Mouse (Mus musculus) spleen, adult 18-20 months (tissue): ENCODE measurements around the gene Sh3bgrl2.

Experiments
- DNase-seq, 2 experiments: peaks; one replicate each; pipeline ENCODE4 v3.0.0; 2022; ENCODE audit warnings: mixed read lengths in 2 of 2

Sh3bgrl2 gene

GRCm38 (mm10) chr9:83635997-83636396 is 87.9 kb downstream of the Sh3bgrl2 start:
- no peak for DNase-seq

DNA sequence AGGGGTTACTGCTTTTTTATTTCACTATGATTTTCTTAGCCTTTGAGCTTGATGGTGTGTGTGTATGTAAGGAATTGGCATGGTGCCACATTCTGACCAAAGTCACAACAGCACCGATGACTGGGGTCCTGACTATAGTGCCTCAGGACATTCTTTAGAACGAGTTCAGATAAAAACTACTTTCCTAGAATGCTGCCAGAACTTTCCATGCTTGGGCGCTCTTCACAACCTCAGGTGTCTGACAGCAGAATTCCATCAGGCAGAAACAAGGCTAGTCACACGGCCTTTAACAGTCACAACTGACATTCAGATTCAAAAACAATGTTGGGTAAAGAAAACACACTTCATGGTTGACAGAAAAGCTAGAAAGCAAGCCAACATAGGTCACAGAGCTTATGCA is 95.0 kb downstream of the Sh3bgrl2 start:
- no peak for DNase-seq

DNA sequence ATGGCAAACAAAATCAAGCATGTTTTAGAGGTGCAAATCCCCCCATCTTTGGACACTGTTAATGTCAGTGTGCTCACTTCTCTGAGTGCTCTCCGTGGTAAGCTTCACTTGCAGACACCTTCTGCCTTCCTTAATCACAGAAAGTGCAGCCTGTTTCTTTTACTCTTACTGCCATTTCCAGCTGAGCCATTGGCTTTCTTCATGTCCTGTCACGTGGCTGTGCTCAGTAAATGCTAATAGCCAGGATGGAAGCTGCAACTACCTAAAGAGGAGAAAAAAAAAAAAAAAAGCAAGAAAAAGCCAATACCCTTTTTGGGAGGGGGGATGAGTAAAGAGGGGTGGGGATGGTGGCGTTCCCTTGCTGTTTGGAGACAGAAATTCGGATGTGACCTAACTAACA is 95.7 kb downstream of the Sh3bgrl2 start:
- no peak for DNase-seq

GRCm38 (mm10) chr9:83646215-83646614 is 98.1 kb downstream of the Sh3bgrl2 start:
- no peak for DNase-seq

DNA sequence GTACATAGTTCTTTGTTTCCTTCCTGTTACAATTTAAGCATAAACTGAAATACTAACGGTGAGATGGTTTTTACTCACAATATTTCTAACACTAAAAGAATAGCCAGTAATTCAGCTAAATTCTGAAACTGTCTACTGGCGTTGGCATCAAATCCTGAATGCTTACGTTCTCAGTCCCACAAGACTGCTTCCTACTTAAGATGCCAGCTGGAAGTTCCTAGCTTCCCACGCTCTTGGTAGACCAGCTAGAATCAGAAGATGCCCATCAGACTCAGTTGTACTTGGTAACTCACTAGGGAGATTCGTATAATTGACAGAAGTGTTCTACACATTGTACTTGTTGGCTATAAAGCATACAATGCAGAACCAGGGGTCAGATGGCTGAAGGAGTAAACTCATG is 98.6 kb downstream of the Sh3bgrl2 start:
- DNase-seq, result no peak

- no peak for DNase-seq
These were observed 100.0 kb downstream of the Sh3bgrl2 start for GRCm38 (mm10) chr9:83647919-83648705.

- DNase-seq, result no peak
These were observed 100.6 kb downstream of the Sh3bgrl2 start for GRCm38 (mm10) chr9:83648733-83649132.

DNA sequence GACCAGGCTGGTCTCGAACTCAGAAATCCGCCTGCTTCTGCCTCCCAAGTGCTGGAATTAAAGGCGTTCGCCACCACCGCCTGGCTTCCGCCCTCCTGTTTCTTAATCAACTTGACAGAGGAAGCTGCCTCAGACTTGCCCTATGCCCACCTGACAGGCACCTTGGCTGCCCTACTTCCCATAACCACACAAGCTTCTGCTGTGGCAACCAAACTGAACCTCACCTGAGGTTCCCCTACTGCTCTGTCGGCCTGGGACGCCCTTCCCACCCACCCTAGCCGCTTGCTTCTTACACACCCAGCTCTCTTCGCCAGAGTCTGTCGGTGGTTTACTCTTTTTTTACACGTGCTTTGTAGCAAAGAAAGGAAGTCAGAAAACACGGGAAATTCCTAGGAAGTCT is 103.9 kb downstream of the Sh3bgrl2 start:
- DNase-seq, result no peak

- peak in 1 of 2 experiments; percentile 8 for DNase-seq
These were observed 104.6 kb downstream of the Sh3bgrl2 start for GRCm38 (mm10) chr9:83652590-83653172.

GRCm38 (mm10) chr9:83654601-83655000 is 106.5 kb downstream of the Sh3bgrl2 start:
- DNase-seq, result no peak

DNA sequence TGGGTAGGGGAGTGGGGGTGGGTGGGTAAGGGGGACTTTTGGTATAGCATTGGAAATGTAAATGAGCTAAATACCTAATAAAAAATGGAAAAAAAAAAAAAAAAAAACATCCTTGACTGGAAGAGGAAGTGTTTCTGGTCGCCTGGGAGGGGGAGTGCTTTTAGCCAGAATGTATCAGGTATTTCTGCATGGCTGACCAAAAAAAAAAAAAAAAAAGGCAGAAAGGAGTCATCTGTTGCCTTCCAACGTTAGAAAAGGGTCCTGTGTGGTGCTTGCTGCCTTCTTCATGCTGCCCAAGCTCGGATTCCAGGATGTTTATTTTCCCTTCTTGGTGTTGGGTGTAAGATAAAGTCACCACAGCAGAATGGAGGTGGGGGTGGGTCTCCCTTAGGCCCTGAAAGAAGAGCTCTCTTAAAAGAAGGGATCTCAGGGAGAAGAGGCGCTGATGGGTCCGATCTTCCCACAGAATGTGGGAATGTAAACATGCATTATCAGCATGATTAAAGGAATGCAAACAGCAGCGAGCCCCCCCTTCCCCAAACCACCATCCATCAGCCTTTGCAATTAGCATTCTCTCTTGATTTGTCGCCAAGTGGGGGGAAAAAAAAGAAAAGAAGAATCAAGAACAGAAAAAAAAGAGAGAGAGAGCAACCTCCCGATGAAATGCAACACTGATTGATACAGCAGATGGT is 109.0 kb downstream of the Sh3bgrl2 start:
- DNase-seq, result no peak

- DNase-seq, result no peak
These were observed 109.5 kb downstream of the Sh3bgrl2 start for GRCm38 (mm10) chr9:83657652-83658002.

DNA sequence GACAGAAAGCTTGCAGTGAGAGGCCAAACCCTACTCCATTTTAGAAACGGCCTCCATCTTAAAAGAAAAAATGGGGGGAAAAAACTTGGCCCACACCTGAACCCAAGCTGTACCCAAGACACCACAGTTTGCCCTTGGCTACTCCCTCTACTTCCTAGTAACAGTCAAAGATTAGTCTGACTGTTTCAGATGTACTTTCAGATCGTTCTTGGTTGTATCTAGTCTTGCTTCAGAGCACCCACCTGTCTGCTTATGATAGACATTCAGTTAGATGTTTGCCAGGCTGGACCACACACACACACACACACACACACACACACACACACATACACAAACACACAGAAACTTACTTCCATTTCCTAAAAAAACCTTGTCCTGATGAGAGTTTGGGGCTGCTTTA is 111.0 kb downstream of the Sh3bgrl2 start:
- DNase-seq, result no peak

DNA sequence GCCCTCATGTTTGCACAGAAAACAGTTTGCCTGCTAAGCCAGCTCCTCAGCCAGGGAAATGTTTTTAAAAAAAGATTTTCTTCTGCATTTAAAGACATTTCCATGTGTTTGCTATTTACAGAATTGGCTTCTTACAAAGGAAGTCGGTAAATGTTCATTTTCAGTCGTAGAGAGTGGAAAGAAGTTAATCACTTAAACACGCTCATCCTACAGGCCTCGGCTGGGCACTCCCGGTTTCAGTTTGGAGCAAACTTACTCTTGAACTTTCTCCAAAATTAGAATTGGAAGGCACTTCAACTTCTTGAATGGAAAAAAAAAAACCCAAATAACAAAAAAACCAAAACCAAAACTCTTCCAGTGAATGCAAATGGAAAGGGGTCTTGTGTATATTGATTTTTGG is 113.7 kb downstream of the Sh3bgrl2 start:
- DNase-seq, result no peak

DNA sequence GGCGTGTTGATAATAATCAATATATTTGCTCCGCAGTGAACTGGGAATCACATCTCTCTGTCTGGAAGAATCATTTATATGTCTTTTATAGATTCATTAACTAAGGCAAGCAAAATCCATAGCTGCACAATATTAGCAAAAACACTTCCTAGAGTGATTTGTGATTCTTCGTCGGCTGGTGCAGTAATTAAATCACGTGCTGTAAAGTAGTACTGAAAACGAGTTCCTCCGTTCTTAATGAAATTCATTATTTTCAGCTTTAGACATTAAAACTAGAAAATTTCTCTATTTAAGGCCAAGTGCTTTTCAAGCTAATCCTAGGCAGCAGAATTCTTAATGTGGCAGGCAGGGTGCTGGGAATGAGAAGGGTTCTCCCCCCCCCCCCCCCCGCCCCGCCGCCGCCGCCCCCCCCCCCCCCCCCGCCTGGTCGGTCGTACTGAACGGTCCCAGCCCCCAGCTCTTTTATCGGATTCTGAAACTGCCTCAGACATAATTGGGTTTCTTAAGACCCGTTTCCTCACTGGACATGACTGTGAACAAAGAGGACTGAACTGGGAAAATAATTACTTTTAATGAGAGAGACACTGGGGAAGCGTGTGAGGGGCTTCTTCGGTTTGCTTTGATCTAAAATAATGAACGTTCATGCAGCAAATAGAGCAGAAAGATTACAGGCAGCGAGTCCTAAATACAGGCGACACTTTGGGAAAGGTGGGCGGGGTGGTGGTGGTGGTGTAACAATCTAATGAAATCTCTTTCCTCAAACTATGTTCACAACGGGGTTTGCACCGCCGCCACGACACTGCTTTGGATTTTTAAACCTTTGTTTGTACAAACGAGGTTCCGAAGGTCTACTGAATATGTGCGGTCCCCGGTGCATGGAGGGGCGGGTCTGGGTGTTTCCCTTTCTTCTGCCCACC is 116.1 kb downstream of the Sh3bgrl2 start:
- no peak for DNase-seq

DNA sequence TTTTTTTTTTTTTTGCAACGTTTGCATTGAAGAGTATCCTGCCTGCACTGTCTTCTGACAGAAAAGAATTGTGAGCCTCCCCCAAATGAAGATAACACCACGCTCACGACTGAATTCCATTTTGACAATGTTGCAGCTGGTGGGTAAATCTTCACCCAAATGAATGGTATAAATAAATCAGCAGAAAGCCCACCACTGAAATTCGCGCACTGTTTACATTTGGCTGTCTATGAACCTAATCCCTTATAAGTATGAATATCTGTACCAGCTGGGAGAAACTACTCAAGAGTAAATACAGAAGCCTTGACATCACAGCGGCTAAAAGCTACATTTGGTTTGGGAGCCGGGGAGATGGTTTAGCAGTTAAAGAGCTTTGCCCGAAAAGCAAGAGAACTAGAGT is 116.8 kb downstream of the Sh3bgrl2 start:
- no peak for DNase-seq

GRCm38 (mm10) chr9:83667031-83667430 is 118.9 kb downstream of the Sh3bgrl2 start:
- no peak for DNase-seq

- DNase-seq, result no peak
These were observed 131.5 kb downstream of the Sh3bgrl2 start for GRCm38 (mm10) chr9:83679626-83680025.

DNA sequence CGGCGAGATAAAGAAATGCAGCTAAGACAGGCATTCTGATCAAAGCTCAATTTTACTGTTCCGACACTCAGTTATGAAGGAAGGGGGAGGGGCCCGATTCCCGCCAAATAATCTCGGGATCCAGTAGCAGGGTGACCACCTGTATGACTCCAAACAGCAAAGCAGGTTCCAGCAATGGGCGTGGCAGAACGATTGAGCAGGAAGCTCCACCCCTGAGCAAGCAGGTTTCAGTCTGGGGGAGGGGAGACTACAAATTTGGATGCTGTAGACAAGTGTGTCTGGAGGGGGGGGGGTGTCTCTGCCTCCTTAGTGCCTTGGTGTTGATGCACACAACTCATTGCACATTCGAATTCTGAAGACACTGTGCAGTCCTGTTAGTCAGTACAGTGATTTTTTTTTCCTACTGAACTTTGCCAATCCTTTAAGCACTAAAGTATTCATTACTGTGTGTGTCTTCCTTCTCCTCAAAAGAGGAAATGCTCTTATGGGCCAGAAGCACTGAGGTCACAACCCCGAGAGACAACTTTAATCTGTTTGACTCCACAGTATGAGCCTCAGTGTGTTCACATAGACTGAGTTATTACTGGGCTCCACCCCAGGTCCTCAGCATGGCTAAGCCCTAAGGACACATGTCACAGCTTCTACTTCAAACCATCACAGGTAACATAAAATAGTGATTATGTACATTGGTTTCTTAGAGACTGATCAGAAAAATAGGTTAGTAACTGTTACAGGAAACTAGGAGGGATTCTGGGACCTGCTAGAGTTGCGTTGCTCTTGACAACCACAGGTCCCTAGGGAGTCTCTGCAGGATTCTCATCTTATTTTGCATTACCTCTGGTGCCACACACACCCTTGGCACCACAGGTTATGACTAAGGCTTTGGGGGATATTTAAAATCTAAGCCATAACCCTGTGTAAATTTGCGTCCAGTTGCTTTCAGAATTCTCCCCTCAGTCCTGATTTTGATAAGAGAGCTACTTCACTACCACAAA is 133.8 kb downstream of the Sh3bgrl2 start:
- no peak for DNase-seq

- no peak for DNase-seq
These were observed 138.5 kb downstream of the Sh3bgrl2 start for GRCm38 (mm10) chr9:83686511-83687100.

GRCm38 (mm10) chr9:83687904-83688303 is 139.8 kb downstream of the Sh3bgrl2 start:
- no peak for DNase-seq
